Mouse (Mus musculus): ENCODE measurements around the gene Spata9.
A peak's percentile ranks its signal among the peaks of the same experiment; 100 is the strongest.

The Spata9 gene

GRCm38 (mm10) chr13:75992169-75993028 lies 25.4 kb downstream of the Spata9 start:
- DNase-seq (ENCODE audit: low spot score) = no peak

- DNase-seq (ENCODE audit: low spot score) = no peak
Measured at GRCm38 (mm10) chr13:76003272-76003671, 36.3 kb downstream of the Spata9 start.

- DNase-seq (ENCODE audit: low spot score) = no peak
Measured at GRCm38 (mm10) chr13:76014511-76014910, 47.6 kb downstream of the Spata9 start.

- DNase-seq (ENCODE audit: low spot score) = no peak
Measured at GRCm38 (mm10) chr13:76017465-76017864, 50.5 kb downstream of the Spata9 start.

DNA sequence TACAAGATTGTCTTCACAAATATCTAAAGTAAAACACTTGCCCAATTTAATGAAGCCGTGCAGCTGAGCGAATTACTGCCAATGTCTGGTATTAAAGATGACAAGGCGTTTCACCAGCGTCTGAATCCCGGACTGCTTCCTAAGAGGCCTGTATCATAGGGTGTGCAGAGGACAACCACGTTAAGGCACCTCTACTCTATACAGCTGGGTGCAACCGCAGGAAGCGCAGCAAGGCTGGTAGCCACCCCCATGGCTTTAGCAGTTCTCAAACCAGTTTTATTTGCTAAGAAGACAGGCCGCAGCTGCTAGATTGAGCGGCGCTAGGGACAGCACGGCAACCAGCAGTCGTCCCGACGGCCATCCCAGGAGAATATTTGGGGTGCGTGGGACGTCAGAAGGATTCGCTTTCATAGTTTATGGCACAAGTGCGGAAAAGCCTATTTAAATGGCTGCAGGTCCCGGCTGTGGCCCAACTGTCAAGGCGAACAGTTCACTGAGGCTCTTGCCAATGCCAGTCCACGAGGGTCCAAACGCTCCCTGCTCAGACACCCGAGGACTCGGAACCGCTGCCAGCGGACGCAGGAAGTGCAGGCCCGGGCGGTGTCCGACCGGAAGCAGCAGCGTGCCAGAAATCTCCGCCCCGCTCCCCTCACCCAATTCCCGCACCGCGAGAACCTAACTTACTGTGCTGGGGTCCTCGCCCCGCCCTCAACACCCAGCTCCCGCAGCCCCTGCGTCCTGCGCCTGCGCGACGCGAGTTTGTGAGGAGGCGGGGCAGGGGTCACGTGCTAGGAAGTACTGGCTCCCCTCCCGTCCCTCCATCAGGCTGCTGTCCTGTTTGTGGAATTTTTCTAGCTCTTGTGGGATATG lies 51.3 kb downstream of the Spata9 start, which contains the start of gene Rfesd:
Gene Rfesd, minus strand, starts transcription at position 746 of the 870 bp plus-strand sequence.
- DNase-seq (ENCODE audit: low spot score) = peak; percentile 87

- DNase-seq (ENCODE audit: low spot score) = no peak
Measured at GRCm38 (mm10) chr13:76018844-76019400, 52.0 kb downstream of the Spata9 start.

DNA sequence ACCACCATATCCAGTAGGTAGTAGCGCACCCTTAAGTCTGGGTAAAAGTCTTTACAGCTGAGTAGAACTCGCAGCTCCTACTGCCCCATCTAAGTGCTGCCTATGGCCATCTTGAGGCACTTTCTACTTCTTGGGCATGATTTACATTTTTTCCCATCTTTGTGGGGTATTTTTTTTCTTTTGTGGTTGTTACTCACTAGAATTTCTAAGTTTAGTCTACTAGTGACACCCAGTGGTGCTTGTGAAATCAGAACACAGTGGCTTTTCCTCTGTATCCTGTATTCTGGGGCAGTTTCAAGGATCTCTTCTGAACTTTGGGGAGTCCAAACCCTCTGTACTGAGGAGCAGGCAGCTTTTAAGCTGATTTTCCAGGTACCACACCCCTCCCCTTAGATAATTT lies 54.8 kb downstream of the Spata9 start:
- DNase-seq (ENCODE audit: low spot score) = no peak

DNA sequence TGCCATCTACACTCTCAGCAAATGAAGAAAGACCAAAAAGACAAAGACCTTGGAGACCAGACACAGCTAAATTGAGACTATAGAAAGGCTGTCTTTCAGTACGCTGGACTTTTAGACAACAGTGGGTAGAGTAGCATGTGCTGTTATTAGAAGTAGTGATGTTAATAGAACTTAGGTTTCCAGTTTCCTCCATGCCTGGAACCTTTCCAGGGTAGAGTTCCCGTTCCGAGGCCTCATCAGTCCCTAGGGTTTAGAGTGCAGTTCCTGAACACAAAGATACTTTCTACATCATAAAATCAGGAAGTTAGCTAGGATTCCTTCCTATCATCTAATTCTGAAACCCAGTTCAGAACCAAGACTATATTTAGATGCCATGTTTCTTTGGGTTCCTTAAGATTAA lies 57.6 kb downstream of the Spata9 start:
- DNase-seq (ENCODE audit: low spot score) = no peak

GRCm38 (mm10) chr13:76042455-76042854 lies 75.5 kb downstream of the Spata9 start:
- no peak for DNase-seq (ENCODE audit: low spot score)

DNA sequence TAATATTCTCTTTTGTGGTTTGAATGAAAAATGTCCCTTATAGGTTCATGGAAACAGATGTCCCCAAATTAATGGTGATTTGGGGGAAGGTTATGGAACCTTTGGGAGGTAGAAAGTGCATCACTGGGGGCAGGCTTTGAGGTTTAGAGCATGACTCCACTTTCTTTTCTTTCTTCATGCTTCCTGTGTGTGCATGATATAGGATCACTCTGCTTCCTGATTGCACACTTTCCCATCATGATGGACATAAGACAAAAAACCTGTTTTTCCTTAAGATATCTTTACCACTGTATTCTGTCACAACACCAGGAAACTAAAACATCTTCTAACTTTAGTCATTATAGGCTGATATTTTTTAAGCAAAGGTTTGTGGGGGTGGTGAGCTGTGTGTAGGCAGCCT lies 78.0 kb downstream of the Spata9 start:
- no peak for DNase-seq (ENCODE audit: low spot score)

All from spleen, adult 12 weeks (tissue).